Mouse (Mus musculus) hindbrain, embryonic 13.5 days (tissue): ENCODE results near the gene Ttc25. TPM values are rescaled to one million over a fixed set of nuclear protein-coding genes. Genes with fewer than 3 reads are reported as not detected.

ENCODE experiments used
- ATAC-seq: fragments of 200-750 bp; cut with Nextera tagmentation; 2 replicates; pipeline ENCODE4 v1.8.0; 2017; ENCODE audit warnings: moderate TSS enrichment; ENCODE audit not compliant: low FRiP score
- H3K27ac ChIP-seq: fragments of 300-500 bp; sonication (generic); 2 replicates; pipeline ENCODE4 v1.5.1; 2015; ENCODE audit warnings: inconsistent platforms, mild to moderate bottlenecking, moderate library complexity
- H3K27me3 ChIP-seq: fragments of 300-500 bp; sonication (generic); 2 replicates; pipeline ENCODE4 v1.6.1; 2015; ENCODE audit warnings: mild to moderate bottlenecking, inconsistent platforms
- H3K36me3 ChIP-seq: fragments of 300-500 bp; sonication (generic); 2 replicates; pipeline ENCODE4 v1.6.1; 2015; ENCODE audit warnings: mild to moderate bottlenecking, inconsistent platforms
- H3K4me1 ChIP-seq: fragments of 300-500 bp; sonication (generic); replicated peaks from 2 replicates; pipeline ENCODE4 v1.6.1; 2015; ENCODE audit warnings: inconsistent platforms
- H3K4me2 ChIP-seq: fragments of 300-500 bp; sonication (generic); 2 replicates; pipeline ENCODE4 v1.6.1; 2015; ENCODE audit warnings: inconsistent platforms, mild to moderate bottlenecking, moderate library complexity
- H3K4me3 ChIP-seq: fragments of 300-500 bp; sonication (generic); 2 replicates; pipeline ENCODE4 v1.5.1; 2015; ENCODE audit warnings: mild to moderate bottlenecking, inconsistent platforms
- H3K9ac ChIP-seq: fragments of 300-500 bp; sonication (generic); 2 replicates; pipeline ENCODE4 v1.6.1; 2015; ENCODE audit warnings: mild to moderate bottlenecking, inconsistent platforms
- H3K9me3 ChIP-seq: fragments of 300-500 bp; sonication (generic); 2 replicates; pipeline ENCODE4 v1.6.1; 2016; ENCODE audit warnings: inconsistent platforms
- WGBS: fragments of 180-500 bp; shearing (Covaris S2); methylation state at CpG from one replicate; pipeline ENCODE4 v1.1.7; 2015; 5-methylcytosine and 5-hydroxymethylcytosine counted together
- polyA plus RNA-seq: library from polyadenylated mRNA; unstranded; fragments of >200 nt; fragmentation: Nextera tagmentation; extraction: Ambion mirVana; gene quantifications from 2 replicates; pipeline ENCODE4 v1.2.1, GENCODE M21; 2015

The Ttc25 gene
- polyA plus RNA-seq, result 2.0 and 2.8 TPM in 2 replicates

DNA sequence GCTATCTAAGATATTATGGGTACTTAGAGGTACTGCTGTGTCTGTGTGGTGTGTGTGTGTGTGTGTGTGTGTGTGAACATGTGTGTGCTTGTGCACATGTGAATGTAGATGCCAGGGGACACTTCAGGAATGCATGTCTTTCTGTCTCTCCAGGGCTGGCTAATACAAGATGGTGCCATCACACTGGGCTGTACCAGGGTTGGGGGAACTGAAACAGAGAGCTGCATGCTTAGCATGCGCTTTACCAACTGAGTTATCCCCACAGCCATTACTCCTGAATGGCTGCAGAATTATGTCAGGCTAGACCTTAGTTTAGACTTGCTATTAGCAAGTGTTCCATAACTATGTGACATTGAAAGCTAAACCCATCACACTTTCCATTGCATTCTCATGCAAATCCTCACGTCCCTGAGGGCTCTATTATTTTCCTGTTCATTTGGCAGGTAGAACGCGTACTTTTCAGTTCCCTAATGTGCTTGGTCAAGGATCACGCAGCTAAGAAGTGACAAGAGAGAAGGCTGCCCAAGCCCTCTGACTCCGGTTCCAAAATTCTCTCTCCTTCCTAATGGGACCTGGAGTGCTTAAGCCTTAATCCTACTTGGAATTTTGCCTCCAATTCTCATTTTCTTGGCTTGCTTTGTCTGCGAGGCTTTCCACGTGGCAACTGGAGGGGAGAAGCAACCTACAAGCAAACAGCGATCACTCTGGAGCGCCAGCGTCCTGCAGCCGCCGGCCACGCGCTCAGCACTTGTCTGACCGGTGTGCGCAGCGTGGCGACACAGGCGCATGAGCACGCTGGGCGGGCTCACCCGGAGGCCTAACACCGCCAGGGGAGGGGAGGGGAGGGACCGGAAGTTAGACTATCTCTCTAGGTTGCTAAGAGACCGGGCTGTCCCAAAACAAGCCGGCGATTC, at the start of gene Ttc25:
TSS of gene Ttc25 (plus strand) at position 776 of the 914 bp plus-strand sequence.
- Histone ChIP-seq H3K4me2 (peak within 1 kb of the TSS; percentile 68), H3K36me3 (no peaks in the 10 kb centered on the region), H3K4me3 (peak within 1 kb of the TSS; percentile 47), H3K9me3 (no peaks in the 10 kb centered on the region), H3K27me3 (0 out of 2 replicates have a peak, but pooled peaks cover 3% of the 10 kb centered on the region), H3K9ac (peak within 1 kb of the TSS; percentile 66), H3K27ac (peak within 1 kb of the TSS; percentile 79), H3K4me1 (peaks cover 18% of the 10 kb centered on the region)
- ATAC-seq, result peak; percentile 95
- 4% methylated on average over 28 of the region's 28 CpGs for WGBS

- H3K9ac ChIP-seq, result no peak overlapping the region
- no peaks in the 10 kb centered on the region for H3K9me3 ChIP-seq
- no peak overlapping the region for H3K4me3 ChIP-seq
- 83% methylated on average over 3 of the region's 3 CpGs for WGBS
- ATAC-seq, result no peak
- peaks cover 100% of the 10 kb centered on the region for H3K36me3 ChIP-seq
- H3K27me3 ChIP-seq, result no peaks in the 10 kb centered on the region
- H3K4me1 ChIP-seq, result no peaks in the 10 kb centered on the region
- no peak overlapping the region for H3K4me2 ChIP-seq
- no peak overlapping the region for H3K27ac ChIP-seq
These were observed 45.2 kb upstream of the Ttc25 start for GRCm38 (mm10) chr11:100500241-100500640.

- ATAC-seq, result no peak
- Histone ChIP-seq H3K4me1 (no peaks in the 10 kb centered on the region), H3K27me3 (no peaks in the 10 kb centered on the region), H3K36me3 (peaks cover 100% of the 10 kb centered on the region), H3K4me3 (no peak overlapping the region), H3K27ac (no peak overlapping the region), H3K9ac (no peak overlapping the region), H3K4me2 (no peak overlapping the region), H3K9me3 (no peaks in the 10 kb centered on the region)
- 92% methylated on average over 7 of the region's 7 CpGs for WGBS
These were observed 44.8 kb upstream of the Ttc25 start for GRCm38 (mm10) chr11:100500651-100501050.

- Histone ChIP-seq H3K27ac (no peak overlapping the region), H3K27me3 (no peaks in the 10 kb centered on the region), H3K4me2 (no peak overlapping the region), H3K4me3 (no peak overlapping the region), H3K4me1 (no peaks in the 10 kb centered on the region), H3K36me3 (peaks cover 100% of the 10 kb centered on the region), H3K9me3 (no peaks in the 10 kb centered on the region), H3K9ac (no peak overlapping the region)
- WGBS, result 45% methylated on average over 6 of the region's 6 CpGs
- no peak for ATAC-seq
These were observed 44.1 kb upstream of the Ttc25 start for GRCm38 (mm10) chr11:100501321-100501720.

DNA sequence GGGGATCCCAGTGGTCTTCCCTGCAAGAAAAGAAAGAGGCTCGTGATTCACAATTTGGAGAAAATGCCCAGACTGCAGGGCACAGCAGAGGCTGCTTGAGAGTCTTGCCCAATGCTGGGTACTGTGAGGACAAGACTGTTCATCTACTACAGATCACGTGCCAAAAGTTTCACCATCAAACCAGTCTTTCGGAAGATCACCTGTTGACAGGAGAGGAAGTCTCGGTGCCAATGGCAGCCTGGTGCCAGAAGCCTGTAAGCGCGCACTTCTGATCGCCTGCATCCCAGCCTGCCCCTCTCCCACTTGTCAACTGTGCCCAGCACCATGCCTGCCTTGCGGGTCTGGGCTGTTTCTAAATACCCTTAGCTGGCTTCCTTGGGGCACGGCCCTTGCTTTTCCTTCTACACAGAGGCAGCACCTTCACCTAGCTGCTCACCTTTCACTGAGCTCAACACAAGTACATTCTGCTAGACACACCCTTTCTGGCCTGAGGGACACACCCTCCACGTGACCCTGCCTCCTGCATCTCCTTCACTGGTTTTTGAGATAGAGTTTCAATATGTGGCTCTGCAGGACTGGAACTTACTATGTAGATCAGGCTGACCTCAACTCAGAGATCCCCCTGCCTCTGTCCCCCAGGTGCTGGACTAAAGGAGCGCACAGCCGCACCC, 40.3 kb upstream of the Ttc25 start:
- H3K4me1 ChIP-seq, result no peaks in the 10 kb centered on the region
- ATAC-seq, result no peak
- H3K27ac ChIP-seq, result no peak overlapping the region
- no peak overlapping the region for H3K4me3 ChIP-seq
- 97% methylated on average over 12 of the region's 12 CpGs for WGBS
- no peaks in the 10 kb centered on the region for H3K9me3 ChIP-seq
- H3K27me3 ChIP-seq, result no peaks in the 10 kb centered on the region
- H3K4me2 ChIP-seq, result no peak overlapping the region
- peaks cover 98% of the 10 kb centered on the region for H3K36me3 ChIP-seq
- no peak overlapping the region for H3K9ac ChIP-seq

DNA sequence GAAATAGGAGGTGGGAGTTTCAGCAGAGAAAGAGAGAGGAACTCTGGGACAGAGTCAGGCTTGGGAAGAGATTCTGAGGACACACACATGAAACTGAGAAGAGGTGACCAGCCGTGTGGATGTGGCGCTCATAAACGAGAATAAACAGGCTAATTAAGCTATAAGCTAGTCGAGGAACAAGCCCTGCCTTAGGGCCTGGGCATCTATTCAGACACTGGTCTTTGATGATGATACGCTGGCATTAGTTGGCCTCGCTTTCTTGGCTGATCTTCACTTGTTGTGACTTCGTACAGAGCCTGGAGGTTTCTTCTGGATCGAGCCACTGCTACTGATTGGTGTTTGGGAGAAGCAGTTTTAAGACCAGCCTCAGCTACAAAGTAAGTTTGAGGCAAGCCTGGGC, 39.4 kb upstream of the Ttc25 start:
- no peak overlapping the region for H3K4me3 ChIP-seq
- no peaks in the 10 kb centered on the region for H3K9me3 ChIP-seq
- no peaks in the 10 kb centered on the region for H3K4me1 ChIP-seq
- H3K9ac ChIP-seq, result no peak overlapping the region
- WGBS, result 96% methylated on average over 8 of the region's 8 CpGs
- peaks cover 94% of the 10 kb centered on the region for H3K36me3 ChIP-seq
- no peak for ATAC-seq
- no peak overlapping the region for H3K4me2 ChIP-seq
- H3K27me3 ChIP-seq, result no peaks in the 10 kb centered on the region
- H3K27ac ChIP-seq, result no peak overlapping the region

DNA sequence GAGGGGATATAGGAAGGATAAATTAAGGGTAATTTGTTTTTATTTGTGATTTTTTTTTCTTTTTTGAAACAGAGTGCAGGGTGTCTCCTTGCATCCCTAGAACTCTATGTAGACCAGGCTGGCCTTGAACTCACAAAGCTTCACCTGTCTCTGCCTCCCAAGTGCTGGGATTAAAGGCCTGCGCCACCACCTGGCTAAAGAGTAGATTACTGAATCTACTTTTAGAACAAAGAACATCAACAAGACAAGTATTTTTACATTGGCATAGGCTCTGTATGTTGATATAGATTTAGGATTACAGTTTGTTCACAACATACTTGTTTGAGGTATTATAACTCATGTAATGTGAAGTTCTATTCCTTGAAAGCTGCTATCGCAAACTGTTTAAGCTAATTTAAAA, 34.9 kb upstream of the Ttc25 start:
- no peak overlapping the region for H3K4me3 ChIP-seq
- H3K9me3 ChIP-seq, result no peaks in the 10 kb centered on the region
- no peak for ATAC-seq
- H3K27me3 ChIP-seq, result no peaks in the 10 kb centered on the region
- no peaks in the 10 kb centered on the region for H3K4me1 ChIP-seq
- 92% methylated on average over 2 of the region's 2 CpGs for WGBS
- H3K9ac ChIP-seq, result no peak overlapping the region
- H3K27ac ChIP-seq, result no peak overlapping the region
- no peak overlapping the region for H3K4me2 ChIP-seq
- peaks cover 93% of the 10 kb centered on the region for H3K36me3 ChIP-seq

DNA sequence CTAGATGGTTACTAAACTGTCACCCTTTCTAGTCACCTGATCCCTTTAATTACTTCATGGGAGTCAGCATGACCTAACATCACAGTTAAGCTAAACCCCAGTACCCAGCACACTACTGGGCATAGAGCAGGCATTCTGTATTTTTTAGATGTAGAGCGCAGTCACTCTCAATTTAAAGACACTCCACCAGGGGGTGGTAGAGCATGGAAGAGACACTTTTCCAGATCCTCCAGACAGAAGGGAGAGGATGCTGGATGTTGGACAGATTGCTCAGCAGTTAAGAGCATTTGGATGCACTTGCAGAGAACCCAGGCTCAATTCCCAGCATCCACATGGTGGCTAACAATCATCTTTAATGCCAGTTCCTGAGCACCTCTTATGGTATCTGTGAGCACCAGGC, 33.0 kb upstream of the Ttc25 start:
- H3K4me3 ChIP-seq, result no peak overlapping the region
- H3K27me3 ChIP-seq, result no peaks in the 10 kb centered on the region
- no peak overlapping the region for H3K4me2 ChIP-seq
- peaks cover 7% of the 10 kb centered on the region for H3K4me1 ChIP-seq
- H3K9me3 ChIP-seq, result no peaks in the 10 kb centered on the region
- ATAC-seq, result no peak
- H3K9ac ChIP-seq, result no peak overlapping the region
- peaks cover 92% of the 10 kb centered on the region for H3K36me3 ChIP-seq
- WGBS, result 90% methylated on average over 1 of the region's 1 CpGs
- no peak overlapping the region for H3K27ac ChIP-seq

DNA sequence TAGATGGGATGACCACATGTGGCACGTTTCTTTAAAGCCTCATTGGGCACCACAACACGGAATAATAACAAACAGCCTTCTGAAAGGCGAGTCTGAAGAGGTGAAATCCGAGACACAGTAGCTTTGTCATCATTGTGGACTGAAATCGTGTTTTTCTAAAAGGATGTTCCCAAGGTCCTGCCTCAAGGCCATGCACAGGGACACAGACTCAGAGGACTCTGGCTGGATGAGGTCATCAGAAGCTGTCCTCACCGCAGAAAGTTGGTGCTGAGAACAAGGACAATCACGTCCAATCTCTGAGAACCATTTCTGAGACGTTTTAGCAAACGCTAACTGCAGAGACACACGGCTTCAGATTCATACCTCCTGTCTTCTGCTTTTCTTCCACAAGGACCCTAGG, 31.7 kb upstream of the Ttc25 start:
- Histone ChIP-seq H3K27me3 (no peaks in the 10 kb centered on the region), H3K4me1 (peaks cover 18% of the 10 kb centered on the region), H3K9ac (no peak overlapping the region), H3K27ac (no peak overlapping the region), H3K4me3 (no peak overlapping the region), H3K36me3 (peaks cover 94% of the 10 kb centered on the region), H3K4me2 (no peak overlapping the region), H3K9me3 (no peaks in the 10 kb centered on the region)
- 91% methylated on average over 10 of the region's 10 CpGs for WGBS
- no peak for ATAC-seq

DNA sequence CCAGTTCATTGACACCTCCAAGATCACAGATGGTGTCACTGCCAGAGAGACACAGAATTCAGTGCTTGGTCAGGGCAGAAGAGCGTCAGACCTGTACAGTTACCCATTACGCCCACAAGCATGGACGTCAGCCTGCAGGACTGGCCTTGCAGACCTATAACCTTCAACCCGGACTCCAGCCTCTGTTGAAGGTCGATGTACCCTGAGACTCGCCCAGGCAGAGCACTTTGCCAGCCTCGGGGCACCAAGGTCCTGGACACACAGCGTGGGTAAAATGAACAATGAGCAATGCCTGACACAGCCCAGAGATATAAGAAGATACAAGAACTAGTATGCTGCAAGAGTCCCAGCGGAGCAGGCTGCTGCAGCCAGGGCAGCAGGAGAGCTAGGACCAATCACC, 30.3 kb upstream of the Ttc25 start:
- Histone ChIP-seq H3K36me3 (peaks cover 94% of the 10 kb centered on the region), H3K4me3 (no peak overlapping the region), H3K4me2 (no peak overlapping the region), H3K4me1 (peaks cover 27% of the 10 kb centered on the region), H3K27me3 (no peaks in the 10 kb centered on the region), H3K27ac (no peak overlapping the region), H3K9me3 (no peaks in the 10 kb centered on the region), H3K9ac (no peak overlapping the region)
- no peak for ATAC-seq
- WGBS, result 91% methylated on average over 9 of the region's 9 CpGs

- WGBS, result 90% methylated on average over 9 of the region's 9 CpGs
- Histone ChIP-seq H3K36me3 (peaks cover 97% of the 10 kb centered on the region), H3K4me3 (no peak overlapping the region), H3K4me2 (no peak overlapping the region), H3K9me3 (no peaks in the 10 kb centered on the region), H3K9ac (no peak overlapping the region), H3K27me3 (no peaks in the 10 kb centered on the region), H3K27ac (no peak overlapping the region), H3K4me1 (peaks cover 31% of the 10 kb centered on the region)
- ATAC-seq, result no peak
These were observed 29.6 kb upstream of the Ttc25 start for GRCm38 (mm10) chr11:100515789-100516188.

DNA sequence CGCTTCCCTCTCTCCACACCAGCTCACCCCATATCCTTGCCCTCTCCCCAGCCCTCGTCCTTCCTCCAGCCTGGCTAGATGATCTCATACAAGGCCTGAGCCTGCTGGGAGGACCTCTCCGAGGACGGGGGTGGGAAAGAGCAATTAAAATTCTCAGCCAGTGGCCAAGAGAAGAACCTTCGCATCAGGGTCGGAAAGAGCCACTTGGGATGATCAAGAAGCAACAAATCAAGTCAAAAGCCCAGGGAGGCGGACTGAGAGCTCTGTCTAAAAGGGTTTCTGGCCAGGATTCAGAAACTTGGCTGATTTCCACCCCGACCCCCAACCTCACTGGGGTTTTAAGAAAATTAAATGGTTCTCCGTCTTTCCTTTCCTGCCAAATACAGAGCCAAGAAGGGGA, 29.1 kb upstream of the Ttc25 start:
- Histone ChIP-seq H3K4me2 (no peak overlapping the region), H3K4me3 (no peak overlapping the region), H3K27ac (peak overlapping the region; percentile 35; the same call in 1 of the 2 replicates), H3K4me1 (peaks cover 34% of the 10 kb centered on the region), H3K36me3 (peaks cover 98% of the 10 kb centered on the region), H3K9me3 (no peaks in the 10 kb centered on the region), H3K9ac (no peak overlapping the region), H3K27me3 (no peaks in the 10 kb centered on the region)
- WGBS, result 72% methylated on average over 9 of the region's 9 CpGs
- ATAC-seq, result no peak
